Mouse (Mus musculus): ENCODE data around the gene Tmem43.
"Not testable (repeated sequence)": the region's sequence is repeated elsewhere in the genome, so short reads cannot be mapped to it uniquely, and the experiment has no call there.

Tmem43 gene

GRCm38 (mm10) chr6:91472868-91473804 is at the start of gene Tmem43, which contains the start of gene Chchd4:
TSS of gene Tmem43 (plus strand) at chr6:91473703.
TSS of gene Chchd4 (minus strand) at chr6:91473546.
- peak; percentile 98 to 99 for DNase-seq (ENCODE audit: low spot score in 2 of 2)

GRCm38 (mm10) chr6:91424151-91424550 is 49.4 kb upstream of the Tmem43 start:
- no peak for DNase-seq (ENCODE audit: low spot score in 2 of 2)

- peak; percentile 91 to 98 for DNase-seq (ENCODE audit: low spot score in 2 of 2)
These were observed 32.9 kb upstream of the Tmem43 start for GRCm38 (mm10) chr6:91440474-91441144.

GRCm38 (mm10) chr6:91441145-91441662 is 32.3 kb upstream of the Tmem43 start:
- peak in 1 of 2 experiments; percentile 6 for DNase-seq (ENCODE audit: low spot score in 2 of 2)

- DNase-seq (ENCODE audit: low spot score in 2 of 2), result no peak
These were observed 28.2 kb upstream of the Tmem43 start for GRCm38 (mm10) chr6:91445316-91445715.

GRCm38 (mm10) chr6:91449472-91450225 is 23.9 kb upstream of the Tmem43 start:
- no peak for DNase-seq (ENCODE audit: low spot score in 2 of 2)

GRCm38 (mm10) chr6:91452056-91452455 is 21.4 kb upstream of the Tmem43 start:
- no peak for DNase-seq (ENCODE audit: low spot score in 2 of 2)

GRCm38 (mm10) chr6:91454546-91454945 is 19.0 kb upstream of the Tmem43 start:
- no peak for DNase-seq (ENCODE audit: low spot score in 2 of 2)

GRCm38 (mm10) chr6:91459471-91459870 is 14.0 kb upstream of the Tmem43 start:
- DNase-seq (ENCODE audit: low spot score in 2 of 2), result no peak

GRCm38 (mm10) chr6:91465756-91466155 is 7.7 kb upstream of the Tmem43 start:
- DNase-seq (ENCODE audit: low spot score in 2 of 2), result no peak

- DNase-seq (ENCODE audit: low spot score in 2 of 2), result no peak
These were observed 6.4 kb upstream of the Tmem43 start for GRCm38 (mm10) chr6:91467106-91467505.

GRCm38 (mm10) chr6:91470712-91471111 is 2.8 kb upstream of the Tmem43 start:
- DNase-seq (ENCODE audit: low spot score in 2 of 2), result no peak

- DNase-seq (ENCODE audit: low spot score in 2 of 2), result not testable (repeated sequence)
These were observed 2.1 kb upstream of the Tmem43 start for GRCm38 (mm10) chr6:91471427-91471826.

- DNase-seq (ENCODE audit: low spot score in 2 of 2), result no peak
These were observed 1.2 kb upstream of the Tmem43 start for GRCm38 (mm10) chr6:91472319-91472718.

- DNase-seq (ENCODE audit: low spot score in 2 of 2), result no peak
These were observed 420 bp downstream of the Tmem43 start for GRCm38 (mm10) chr6:91473805-91474440.

GRCm38 (mm10) chr6:91474441-91475190 is 1.1 kb downstream of the Tmem43 start:
- DNase-seq (ENCODE audit: low spot score in 2 of 2), result peak in 1 of 2 experiments; percentile 23

GRCm38 (mm10) chr6:91476541-91476940 is 3.0 kb downstream of the Tmem43 start:
- DNase-seq (ENCODE audit: low spot score in 2 of 2), result no peak

- no peak for DNase-seq (ENCODE audit: low spot score in 2 of 2)
These were observed 9.9 kb downstream of the Tmem43 start for GRCm38 (mm10) chr6:91483371-91483770.

- DNase-seq (ENCODE audit: low spot score in 2 of 2), result no peak
These were observed 13.4 kb downstream of the Tmem43 start for GRCm38 (mm10) chr6:91486736-91487453.

All from left cerebral cortex, adult 9 months (tissue).